Mouse (Mus musculus) limb, embryonic 14.5 days (tissue): ENCODE measurements at regions not wholly inside any gene's neighbourhood (a gene's known extent, or its start where the extent isn't known, plus 50 kb on each side); places are given as distances from the start of the nearest gene placed in this dataset.

ENCODE experiments used
- ATAC-seq: fragments of 200-750 bp; cut with Nextera tagmentation; 2 replicates; pipeline ENCODE4 v1.8.0; 2017; ENCODE audit warnings: low read depth, moderate number of reproducible peaks, moderate TSS enrichment; ENCODE audit not compliant: low FRiP score
- DNase-seq: peaks from one replicate; pipeline ENCODE4 v3.0.0-alpha.2; 2015; ENCODE audit warnings: low spot score
- H3K27ac ChIP-seq: fragments of 300-500 bp; sonication (generic); replicated peaks from 2 replicates; pipeline ENCODE4 v1.5.1; 2014; ENCODE audit warnings: low read depth, mild to moderate bottlenecking, low read length, moderate library complexity, mixed read lengths
- H3K27me3 ChIP-seq: fragments of 300-500 bp; sonication (generic); 2 replicates; pipeline ENCODE4 v1.6.1; 2014; ENCODE audit warnings: low read length, mixed read lengths; ENCODE audit not compliant: control insufficient read depth, insufficient read depth
- H3K36me3 ChIP-seq: fragments of 300-500 bp; sonication (generic); 2 replicates; pipeline ENCODE4 v1.6.1; 2014; ENCODE audit warnings: mild to moderate bottlenecking, low read length, moderate library complexity, mixed read lengths; ENCODE audit not compliant: control insufficient read depth, insufficient read depth
- H3K4me1 ChIP-seq: fragments of 300-500 bp; sonication (generic); 2 replicates; pipeline ENCODE4 v1.6.1; 2014; ENCODE audit warnings: antibody characterized with exemption, low read length, mixed read lengths; ENCODE audit not compliant: control insufficient read depth, insufficient read depth
- H3K4me2 ChIP-seq: fragments of 300-500 bp; sonication (generic); replicated peaks from 2 replicates; pipeline ENCODE4 v1.6.1; 2014; ENCODE audit warnings: low read depth, mild to moderate bottlenecking, low read length, moderate library complexity; ENCODE audit not compliant: severe bottlenecking
- H3K4me3 ChIP-seq: fragments of 300-500 bp; sonication (generic); replicated peaks from 2 replicates; pipeline ENCODE4 v1.5.1; 2014; ENCODE audit warnings: low read length
- H3K9ac ChIP-seq: fragments of 300-500 bp; sonication (generic); 2 replicates; pipeline ENCODE4 v1.6.1; 2014; ENCODE audit warnings: mild to moderate bottlenecking, low read depth, low read length, moderate library complexity; ENCODE audit not compliant: severe bottlenecking
- H3K9me3 ChIP-seq: fragments of 300-500 bp; sonication (generic); 2 replicates; pipeline ENCODE4 v1.6.1; 2016; ENCODE audit warnings: low read length; ENCODE audit not compliant: control insufficient read depth
- POLR2A ChIP-seq: fragments of 200-500 bp; IDR thresholded peaks from 2 replicates; pipeline ENCODE4 v1.8.0; 2012; ENCODE audit warnings: inconsistent platforms, mild to moderate bottlenecking, moderate library complexity, borderline replicate concordance; ENCODE audit not compliant: insufficient read depth, insufficient read length; ENCODE audit errors: extremely low read depth
- WGBS: fragments of 180-500 bp; shearing (Covaris S2); extraction: QIAGEN DNeasy Blood & Tissue Kit; methylation state at CpG from one replicate; pipeline ENCODE4 v1.1.7; 2014; 5-methylcytosine and 5-hydroxymethylcytosine counted together

GRCm38 (mm10) chr15:93645950-93646349, 50.3 kb upstream of the Prickle1 start:
- Histone ChIP-seq H3K4me3 (no peak overlapping the region), H3K27ac (peak overlapping the region; percentile 21; the same call in 1 of the 2 replicates), H3K4me1 (peaks cover 13% of the 10 kb centered on the region; the same call in 1 of the 2 replicates)

More at GRCm38 (mm10) chr15:93645950-93646349, 50.3 kb upstream of the Prickle1 start:
- WGBS = 65% methylated on average over 8 of the region's 8 CpGs
- ATAC-seq = peak; percentile 12; the same call in 1 of the 2 replicates
- no peak overlapping the region for H3K9ac ChIP-seq
- TF ChIP-seq POLR2A = no peak
- no peaks in the 10 kb centered on the region for H3K36me3 ChIP-seq
- H3K27me3 ChIP-seq = no peaks in the 10 kb centered on the region
- H3K4me2 ChIP-seq = no peak overlapping the region
- no peaks in the 10 kb centered on the region for H3K9me3 ChIP-seq
- no peak for DNase-seq
